Mouse (Mus musculus): ENCODE measurements around the gene Kcnk12.

Gene Kcnk12

GRCm38 (mm10) chr17:87797688-87798291, at the start of gene Kcnk12:
TSS of gene Kcnk12 (minus strand) at chr17:87797994.
- DNase-seq, result no peak

GRCm38 (mm10) chr17:87842156-87842555, 44.4 kb upstream of the Kcnk12 start:
- DNase-seq, result no peak

- no peak for DNase-seq
These were observed 42.3 kb upstream of the Kcnk12 start for GRCm38 (mm10) chr17:87840079-87840478.

GRCm38 (mm10) chr17:87834850-87835249, 37.1 kb upstream of the Kcnk12 start:
- DNase-seq, result no peak

- no peak for DNase-seq
These were observed 29.1 kb upstream of the Kcnk12 start for GRCm38 (mm10) chr17:87826909-87827308.

GRCm38 (mm10) chr17:87826036-87826560, 28.3 kb upstream of the Kcnk12 start:
- DNase-seq, result no peak

- DNase-seq, result no peak
These were observed 27.7 kb upstream of the Kcnk12 start for GRCm38 (mm10) chr17:87825454-87826008.

GRCm38 (mm10) chr17:87823031-87823430, 25.2 kb upstream of the Kcnk12 start:
- no peak for DNase-seq

GRCm38 (mm10) chr17:87809556-87809955, 11.8 kb upstream of the Kcnk12 start:
- DNase-seq, result no peak

- no peak for DNase-seq
These were observed 2.1 kb upstream of the Kcnk12 start for GRCm38 (mm10) chr17:87799948-87800340.

GRCm38 (mm10) chr17:87799212-87799947, 1.6 kb upstream of the Kcnk12 start:
- DNase-seq, result no peak

- DNase-seq, result no peak
These were observed 688 bp upstream of the Kcnk12 start for GRCm38 (mm10) chr17:87798423-87798941.

- no peak for DNase-seq
These were observed 845 bp downstream of the Kcnk12 start for GRCm38 (mm10) chr17:87796881-87797416.

GRCm38 (mm10) chr17:87795927-87796714, 1.7 kb downstream of the Kcnk12 start:
- no peak for DNase-seq

GRCm38 (mm10) chr17:87794801-87795200, 3.0 kb downstream of the Kcnk12 start:
- DNase-seq, result no peak

GRCm38 (mm10) chr17:87793331-87793730, 4.5 kb downstream of the Kcnk12 start:
- DNase-seq, result no peak

GRCm38 (mm10) chr17:87792623-87793315, 5.0 kb downstream of the Kcnk12 start:
- DNase-seq, result no peak

- DNase-seq, result no peak
These were observed 6.2 kb downstream of the Kcnk12 start for GRCm38 (mm10) chr17:87791517-87792098.

GRCm38 (mm10) chr17:87790661-87791060, 7.1 kb downstream of the Kcnk12 start:
- DNase-seq, result no peak

GRCm38 (mm10) chr17:87788216-87788615, 9.6 kb downstream of the Kcnk12 start:
- no peak for DNase-seq

GRCm38 (mm10) chr17:87787711-87788110, 10.1 kb downstream of the Kcnk12 start:
- DNase-seq, result no peak

GRCm38 (mm10) chr17:87785721-87786120, 12.1 kb downstream of the Kcnk12 start:
- no peak for DNase-seq

Measured in thymus, adult 18-20 months (tissue).